Mouse (Mus musculus) midbrain, embryonic 14.5 days (tissue): ENCODE data around the gene Ftl1. TPM values are rescaled to one million over a fixed set of nuclear protein-coding genes. Genes with fewer than 3 reads are reported as not detected.
"Not testable (repeated sequence)": the region's sequence is repeated elsewhere in the genome, so short reads cannot be mapped to it uniquely, and the experiment has no call there.

Source experiments
- ATAC-seq: fragments of 200-750 bp; cut with Nextera tagmentation; 2 replicates; pipeline ENCODE4 v1.8.0; 2017; ENCODE audit warnings: moderate number of reproducible peaks, moderate library complexity; ENCODE audit not compliant: low FRiP score, low TSS enrichment
- DNase-seq: peaks from one replicate; pipeline ENCODE4 v3.0.0-alpha.2; 2015
- H3K27ac ChIP-seq: fragments of 300-500 bp; sonication (generic); replicated peaks from 2 replicates; pipeline ENCODE4 v1.5.1; 2014; ENCODE audit warnings: mild to moderate bottlenecking, low read depth, low read length, moderate library complexity
- H3K27me3 ChIP-seq: fragments of 300-500 bp; sonication (generic); 2 replicates; pipeline ENCODE4 v1.6.1; 2014; ENCODE audit warnings: low read length, control low read depth, mixed read lengths; ENCODE audit not compliant: control insufficient read depth, insufficient read depth
- H3K36me3 ChIP-seq: fragments of 300-500 bp; sonication (generic); 2 replicates; pipeline ENCODE4 v1.6.1; 2014; ENCODE audit warnings: low read length, control low read depth; ENCODE audit not compliant: control insufficient read depth, insufficient read depth
- H3K4me1 ChIP-seq: fragments of 300-500 bp; sonication (generic); 2 replicates; pipeline ENCODE4 v1.6.1; 2014; ENCODE audit warnings: mild to moderate bottlenecking, antibody characterized with exemption, low read length, control low read depth; ENCODE audit not compliant: control insufficient read depth, insufficient read depth
- H3K4me2 ChIP-seq: fragments of 300-500 bp; sonication (generic); 2 replicates; pipeline ENCODE4 v1.6.1; 2014; ENCODE audit warnings: mild to moderate bottlenecking, low read length, moderate library complexity
- H3K4me3 ChIP-seq: fragments of 300-500 bp; sonication (generic); replicated peaks from 2 replicates; pipeline ENCODE4 v1.5.1; 2014; ENCODE audit warnings: low read depth, low read length
- H3K9ac ChIP-seq: fragments of 300-500 bp; sonication (generic); replicated peaks from 2 replicates; pipeline ENCODE4 v1.6.1; 2014; ENCODE audit warnings: mild to moderate bottlenecking, low read length, moderate library complexity
- H3K9me3 ChIP-seq: fragments of 300-500 bp; sonication (generic); 2 replicates; pipeline ENCODE4 v1.6.1; 2016; ENCODE audit warnings: low read length, control low read depth, mixed read lengths; ENCODE audit not compliant: control insufficient read depth
- WGBS: fragments of 180-500 bp; shearing (Covaris S2); extraction: QIAGEN DNeasy Blood & Tissue Kit; methylation state at CpG from one replicate; pipeline ENCODE4 v1.1.7; 2014; 5-methylcytosine and 5-hydroxymethylcytosine counted together
- polyA plus RNA-seq: library from polyadenylated mRNA; unstranded; fragments of >200 nt; fragmentation: Nextera tagmentation; extraction: Ambion mirVana; gene quantifications from 2 replicates; pipeline ENCODE4 v1.2.1, GENCODE M21; 2014

Ftl1 gene
- polyA plus RNA-seq, 1 experiment from 2014 or later = 5,898 TPM

- Histone ChIP-seq H3K27me3 (no peaks in the 10 kb centered on the region), H3K9me3 (no peaks in the 10 kb centered on the region), H3K4me3 (peak within 1 kb of the TSS; percentile 84), H3K9ac (peak within 1 kb of the TSS; percentile 84), H3K36me3 (peaks cover 33% of the 10 kb centered on the region), H3K4me1 (peaks cover 12% of the 10 kb centered on the region), H3K27ac (peak within 1 kb of the TSS; percentile 77), H3K4me2 (peak within 1 kb of the TSS; percentile 95)
- peak; percentile 87 for ATAC-seq
- under 1% methylated on average over 58 of the region's 58 CpGs for WGBS
- peak; percentile 100 for DNase-seq
Observed at GRCm38 (mm10) chr7:45466283-45467089, 6.8 kb upstream of the Ftl1 start, which contains the start of gene Bax. Gene Bax, minus strand, starts transcription at chr7:45466898.

- Histone ChIP-seq H3K9ac (peak overlapping the region; percentile 84), H3K4me1 (peaks cover 18% of the 10 kb centered on the region)
- 80% methylated on average over 9 of the region's 9 CpGs for WGBS
Observed at GRCm38 (mm10) chr7:45465549-45465948, 5.9 kb upstream of the Ftl1 start.

DNA sequence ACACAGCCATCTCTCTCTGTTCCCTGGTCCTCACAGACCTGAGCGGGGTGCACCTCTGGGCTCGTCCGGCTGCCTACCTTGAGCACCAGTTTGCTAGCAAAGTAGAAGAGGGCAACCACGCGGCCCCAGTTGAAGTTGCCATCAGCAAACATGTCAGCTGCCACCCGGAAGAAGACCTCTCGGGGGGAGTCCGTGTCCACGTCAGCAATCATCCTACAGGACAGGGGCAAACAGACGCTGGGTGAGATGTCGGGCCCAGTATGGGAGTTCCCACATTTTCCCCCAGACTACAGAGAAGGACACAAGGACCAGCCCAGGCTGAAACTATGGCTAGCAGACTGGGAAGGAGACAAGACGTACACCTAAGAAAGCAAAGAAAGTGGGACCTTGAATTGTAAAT lies 5.4 kb upstream of the Ftl1 start:
- H3K4me2 ChIP-seq = peak overlapping the region; percentile 95; the same call in 1 of the 2 replicates
- ATAC-seq (no peak), DNase-seq (no peak)
- H3K9me3 ChIP-seq = no peaks in the 10 kb centered on the region
- H3K4me1 ChIP-seq = peaks cover 23% of the 10 kb centered on the region
- H3K36me3 ChIP-seq = peaks cover 34% of the 10 kb centered on the region
- no peak overlapping the region for H3K27ac ChIP-seq
- 97% methylated on average over 12 of the region's 12 CpGs for WGBS
- H3K9ac ChIP-seq = no peak overlapping the region
- no peaks in the 10 kb centered on the region for H3K27me3 ChIP-seq
- H3K4me3 ChIP-seq = 0 out of 2 replicates have a peak overlapping the region, but pooled peaks have one; percentile 84

More at GRCm38 (mm10) chr7:45465549-45465948, 5.9 kb upstream of the Ftl1 start:
- Histone ChIP-seq H3K4me3 (peak overlapping the region; percentile 84), H3K27ac (no peak overlapping the region), H3K4me2 (peak overlapping the region; percentile 95), H3K9me3 (no peaks in the 10 kb centered on the region), H3K36me3 (peaks cover 34% of the 10 kb centered on the region), H3K27me3 (no peaks in the 10 kb centered on the region)
- DNase-seq (no peak), ATAC-seq (no peak)

DNA sequence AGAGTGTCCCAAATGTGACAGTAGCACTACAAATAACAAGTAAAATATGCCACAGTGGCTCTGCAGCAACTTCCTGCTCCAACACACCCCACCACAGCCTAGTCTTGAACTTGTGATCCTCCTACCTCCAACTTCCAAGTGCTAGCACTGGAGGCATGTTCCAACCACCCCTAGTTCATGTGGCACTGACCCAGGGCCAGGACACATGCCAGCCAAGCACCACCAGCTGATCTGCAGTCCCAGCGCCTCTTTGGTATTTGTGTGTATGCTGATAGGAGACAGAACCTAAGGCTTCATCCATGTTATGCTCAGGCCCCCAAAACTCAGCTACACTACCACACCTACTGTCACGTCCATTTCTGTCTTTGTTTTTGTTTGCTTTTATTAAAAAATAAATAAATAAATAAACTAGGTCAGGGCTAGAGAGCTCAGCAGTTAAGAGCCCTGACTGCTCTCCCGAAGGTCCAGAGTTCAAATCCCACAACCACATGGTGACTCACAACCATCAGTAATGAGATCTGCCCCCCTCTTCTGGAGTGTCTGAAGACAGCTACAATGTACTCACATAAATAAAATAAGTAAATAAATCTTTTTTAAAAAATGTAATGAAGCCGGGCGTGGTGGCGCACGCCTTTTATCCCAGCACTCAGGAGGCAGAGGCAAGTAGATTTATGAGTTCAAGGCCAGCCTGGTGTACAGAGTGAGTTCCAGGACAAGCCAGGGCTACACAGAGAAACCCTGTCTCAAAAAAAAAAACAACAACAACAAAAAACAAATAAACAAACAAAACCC lies 4.5 kb upstream of the Ftl1 start:
- peaks cover 34% of the 10 kb centered on the region for H3K36me3 ChIP-seq
- no peak overlapping the region for H3K9ac ChIP-seq
- DNase-seq = no peak
- no peak overlapping the region for H3K27ac ChIP-seq
- H3K4me1 ChIP-seq = peaks cover 24% of the 10 kb centered on the region
- H3K4me3 ChIP-seq = no peak overlapping the region
- H3K9me3 ChIP-seq = no peaks in the 10 kb centered on the region
- no peak for ATAC-seq
- H3K27me3 ChIP-seq = no peaks in the 10 kb centered on the region
- no peak overlapping the region for H3K4me2 ChIP-seq
- WGBS = 97% methylated on average over 7 of the region's 7 CpGs

GRCm38 (mm10) chr7:45462868-45463267 lies 3.2 kb upstream of the Ftl1 start:
- not testable (repeated sequence) for H3K4me2 ChIP-seq, H3K27me3 ChIP-seq, DNase-seq, H3K9me3 ChIP-seq, ATAC-seq, H3K9ac ChIP-seq, H3K27ac ChIP-seq, H3K4me3 ChIP-seq
- 80% methylated on average over 4 of the region's 4 CpGs for WGBS
- Histone ChIP-seq H3K4me1 (peaks cover 28% of the 10 kb centered on the region), H3K36me3 (peaks cover 39% of the 10 kb centered on the region)

DNA sequence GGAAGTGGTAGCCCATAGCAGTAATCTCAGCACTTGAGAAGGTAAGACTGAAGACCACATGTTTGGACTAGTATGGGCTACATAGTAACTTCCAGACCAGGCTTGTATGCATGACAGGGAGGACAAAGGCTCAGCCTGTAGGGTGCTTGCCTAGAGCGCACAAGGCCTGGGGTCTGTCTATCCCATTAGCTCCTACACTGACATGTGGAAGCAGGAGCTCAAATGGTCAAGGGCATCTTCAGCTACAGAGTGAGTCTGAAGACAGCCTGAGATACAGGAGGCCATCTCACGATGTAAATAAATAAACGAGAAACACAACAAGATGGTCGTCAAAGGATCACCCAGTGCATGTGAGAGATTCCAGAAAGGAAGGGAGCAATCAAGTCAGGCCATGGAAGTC lies 2.6 kb upstream of the Ftl1 start:
- H3K4me1 ChIP-seq = peaks cover 33% of the 10 kb centered on the region
- no peak overlapping the region for H3K9ac ChIP-seq
- no peak overlapping the region for H3K4me3 ChIP-seq
- no peak overlapping the region for H3K27ac ChIP-seq
- ATAC-seq = no peak
- peaks cover 44% of the 10 kb centered on the region for H3K36me3 ChIP-seq
- WGBS = 94% methylated on average over 4 of the region's 4 CpGs
- no peak for DNase-seq
- H3K4me2 ChIP-seq = no peak overlapping the region
- H3K27me3 ChIP-seq = no peaks in the 10 kb centered on the region
- no peaks in the 10 kb centered on the region for H3K9me3 ChIP-seq

- 92% methylated on average over 4 of the region's 4 CpGs for WGBS
- no peaks in the 10 kb centered on the region for H3K27me3 ChIP-seq
- peaks cover 50% of the 10 kb centered on the region for H3K36me3 ChIP-seq
- H3K9ac ChIP-seq = no peak overlapping the region
- no peaks in the 10 kb centered on the region for H3K9me3 ChIP-seq
- DNase-seq (no peak), ATAC-seq (no peak)
- no peak overlapping the region for H3K4me2 ChIP-seq
- H3K4me3 ChIP-seq = no peak overlapping the region
- H3K27ac ChIP-seq = no peak overlapping the region; the same call in 1 of the 2 replicates
- peaks cover 39% of the 10 kb centered on the region for H3K4me1 ChIP-seq
Observed at GRCm38 (mm10) chr7:45461781-45462180, 2.1 kb upstream of the Ftl1 start.

DNA sequence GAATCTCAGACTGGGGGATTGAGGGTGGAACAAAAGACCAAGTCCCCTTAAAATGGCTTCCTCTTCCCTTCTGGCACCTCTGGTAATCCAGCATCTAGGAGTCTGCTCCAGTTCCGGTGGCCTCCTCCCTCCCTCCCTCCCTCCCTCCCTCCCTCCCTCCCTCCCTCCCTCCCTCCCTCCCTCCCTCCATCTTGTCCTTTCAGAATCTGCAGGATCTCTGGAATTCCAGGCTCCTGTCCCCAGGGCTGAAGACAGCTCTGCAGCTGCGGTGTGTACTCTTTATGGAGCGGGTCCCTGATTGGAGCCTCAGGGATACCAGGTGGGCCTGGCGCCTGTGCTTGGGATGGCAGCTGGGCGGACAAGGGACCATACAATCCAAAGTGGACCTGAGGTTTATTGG lies 1.6 kb upstream of the Ftl1 start:
- H3K4me1 ChIP-seq = peaks cover 41% of the 10 kb centered on the region
- ATAC-seq = no peak
- H3K27ac ChIP-seq = peak overlapping the region; percentile 94
- no peaks in the 10 kb centered on the region for H3K9me3 ChIP-seq
- 58% methylated on average over 5 of the region's 5 CpGs for WGBS
- H3K27me3 ChIP-seq = no peaks in the 10 kb centered on the region
- H3K36me3 ChIP-seq = peaks cover 52% of the 10 kb centered on the region
- H3K9ac ChIP-seq = no peak overlapping the region
- H3K4me3 ChIP-seq = no peak overlapping the region
- no peak for DNase-seq
- no peak overlapping the region for H3K4me2 ChIP-seq
